Mouse (Mus musculus): ENCODE data around the gene Uba2. TPM values are rescaled to one million over a fixed set of nuclear protein-coding genes. Genes with fewer than 3 reads are reported as not detected.
A peak's percentile ranks its signal among the peaks of the same experiment; 100 is the strongest.

The Uba2 gene
- polyA plus RNA-seq, 1 experiment: 136 TPM

GRCm38 (mm10) chr7:34165999-34166398 lies 3.4 kb downstream of the Uba2 start:
- DNase-seq (ENCODE audit: low read depth): no peak
- TF ChIP-seq CTCF (IDR thresholded peaks at IDR 0.05; ENCODE audit: borderline replicate concordance, extremely low read depth, insufficient read depth, insufficient read length) (no peak), POLR2A (IDR thresholded peaks at IDR 0.05; ENCODE audit: borderline replicate concordance, extremely low read depth, insufficient read depth, insufficient read length, poor library complexity, severe bottlenecking) (no peak)

GRCm38 (mm10) chr7:34164671-34165070 lies 4.7 kb downstream of the Uba2 start:
- TF ChIP-seq CTCF (IDR thresholded peaks at IDR 0.05; ENCODE audit: borderline replicate concordance, extremely low read depth, insufficient read depth, insufficient read length) (no peak), POLR2A (IDR thresholded peaks at IDR 0.05; ENCODE audit: borderline replicate concordance, extremely low read depth, insufficient read depth, insufficient read length, poor library complexity, severe bottlenecking) (no peak)
- DNase-seq (ENCODE audit: low read depth): no peak

- no peak for DNase-seq (ENCODE audit: low read depth)
- peak; percentile 10; the same call in 1 of the 2 replicates for TF ChIP-seq CTCF (IDR thresholded peaks at IDR 0.05; ENCODE audit: borderline replicate concordance, extremely low read depth, insufficient read depth, insufficient read length)
- no peak for TF ChIP-seq POLR2A (IDR thresholded peaks at IDR 0.05; ENCODE audit: borderline replicate concordance, extremely low read depth, insufficient read depth, insufficient read length, poor library complexity, severe bottlenecking)
Observed at GRCm38 (mm10) chr7:34159167-34159566, 10.2 kb downstream of the Uba2 start.

GRCm38 (mm10) chr7:34157994-34158393 lies 11.4 kb downstream of the Uba2 start:
- no peak for DNase-seq (ENCODE audit: low read depth)
- TF ChIP-seq CTCF (IDR thresholded peaks at IDR 0.05; ENCODE audit: borderline replicate concordance, extremely low read depth, insufficient read depth, insufficient read length): no peak

- no peak for TF ChIP-seq POLR2A (IDR thresholded peaks at IDR 0.05; ENCODE audit: borderline replicate concordance, extremely low read depth, insufficient read depth, insufficient read length, poor library complexity, severe bottlenecking)
- no peak for TF ChIP-seq CTCF (IDR thresholded peaks at IDR 0.05; ENCODE audit: borderline replicate concordance, extremely low read depth, insufficient read depth, insufficient read length)
Observed at GRCm38 (mm10) chr7:34147193-34147592, 22.2 kb downstream of the Uba2 start.

GRCm38 (mm10) chr7:34141123-34141522 lies 28.3 kb downstream of the Uba2 start:
- no peak for TF ChIP-seq POLR2A (IDR thresholded peaks at IDR 0.05; ENCODE audit: borderline replicate concordance, extremely low read depth, insufficient read depth, insufficient read length, poor library complexity, severe bottlenecking)
- no peak for TF ChIP-seq CTCF (IDR thresholded peaks at IDR 0.05; ENCODE audit: borderline replicate concordance, extremely low read depth, insufficient read depth, insufficient read length)
- DNase-seq (ENCODE audit: low read depth): no peak

More at GRCm38 (mm10) chr7:34147193-34147592, 22.2 kb downstream of the Uba2 start:
- no peak for DNase-seq (ENCODE audit: low read depth)

GRCm38 (mm10) chr7:34139493-34139892 lies 29.9 kb downstream of the Uba2 start:
- TF ChIP-seq POLR2A (IDR thresholded peaks at IDR 0.05; ENCODE audit: borderline replicate concordance, extremely low read depth, insufficient read depth, insufficient read length, poor library complexity, severe bottlenecking) (no peak), CTCF (IDR thresholded peaks at IDR 0.05; ENCODE audit: borderline replicate concordance, extremely low read depth, insufficient read depth, insufficient read length) (no peak)
- no peak for DNase-seq (ENCODE audit: low read depth)

GRCm38 (mm10) chr7:34134336-34134735 lies 35.1 kb downstream of the Uba2 start:
- DNase-seq (ENCODE audit: low read depth): peak; percentile 24
- TF ChIP-seq POLR2A (IDR thresholded peaks at IDR 0.05; ENCODE audit: borderline replicate concordance, extremely low read depth, insufficient read depth, insufficient read length, poor library complexity, severe bottlenecking): no peak
- TF ChIP-seq CTCF (IDR thresholded peaks at IDR 0.05; ENCODE audit: borderline replicate concordance, extremely low read depth, insufficient read depth, insufficient read length): no peak

GRCm38 (mm10) chr7:34133117-34133762 lies 36.2 kb downstream of the Uba2 start, which contains the start of gene Wtip:
Wtip (minus strand) TSS chr7:34133268.
- TF ChIP-seq POLR2A (IDR thresholded peaks at IDR 0.05; ENCODE audit: borderline replicate concordance, extremely low read depth, insufficient read depth, insufficient read length, poor library complexity, severe bottlenecking) (peak; percentile 56), CTCF (IDR thresholded peaks at IDR 0.05; ENCODE audit: borderline replicate concordance, extremely low read depth, insufficient read depth, insufficient read length) (no peak)
- peak; percentile 92 for DNase-seq (ENCODE audit: low read depth)

GRCm38 (mm10) chr7:34132355-34133079 lies 36.9 kb downstream of the Uba2 start:
- TF ChIP-seq POLR2A (IDR thresholded peaks at IDR 0.05; ENCODE audit: borderline replicate concordance, extremely low read depth, insufficient read depth, insufficient read length, poor library complexity, severe bottlenecking): peak; percentile 48; the same call in 1 of the 2 replicates
- TF ChIP-seq CTCF (IDR thresholded peaks at IDR 0.05; ENCODE audit: borderline replicate concordance, extremely low read depth, insufficient read depth, insufficient read length): no peak
- DNase-seq (ENCODE audit: low read depth): peak; percentile 50

GRCm38 (mm10) chr7:34131959-34132354 lies 37.4 kb downstream of the Uba2 start:
- peak; percentile 11 for DNase-seq (ENCODE audit: low read depth)
- TF ChIP-seq CTCF (IDR thresholded peaks at IDR 0.05; ENCODE audit: borderline replicate concordance, extremely low read depth, insufficient read depth, insufficient read length) (no peak), POLR2A (IDR thresholded peaks at IDR 0.05; ENCODE audit: borderline replicate concordance, extremely low read depth, insufficient read depth, insufficient read length, poor library complexity, severe bottlenecking) (no peak)

GRCm38 (mm10) chr7:34131118-34131517 lies 38.3 kb downstream of the Uba2 start:
- DNase-seq (ENCODE audit: low read depth): no peak
- TF ChIP-seq POLR2A (IDR thresholded peaks at IDR 0.05; ENCODE audit: borderline replicate concordance, extremely low read depth, insufficient read depth, insufficient read length, poor library complexity, severe bottlenecking) (no peak), CTCF (IDR thresholded peaks at IDR 0.05; ENCODE audit: borderline replicate concordance, extremely low read depth, insufficient read depth, insufficient read length) (no peak)

All from brain, embryonic 14.5 days (tissue).